9 mouse cellular contexts compared by ENCODE assay signal in genomic region chrX:167088930-167089329, GRCm38 (mm10).
DNase-seq lines count a peak whose midpoint lies in the region; ATAC-seq and TF ChIP-seq lines count a peak whose summit lies in the region.
"Had no signal": no experiment of that assay in that cellular context is flagged by ENCODE, and none has a peak within 500 bp of the region (broad histone marks: within the 10 kb centered on the region; RNA-seq: fewer than 3 reads in every experiment).

No protein-coding gene starts in this region.

- H3K4me2 ChIP-seq in kidney, postnatal 0 days (ENCODE audit: low read length), result no peak overlapping the region
- H3K4me2 ChIP-seq in hindbrain, embryonic 11.5 days (replicated peaks; ENCODE audit: low read depth, low read length), result no peak overlapping the region
- H3K4me2 ChIP-seq: embryonic facial prominence, embryonic 13.5 days; lung, embryonic 14.5 days had no signal

- ATAC-seq in kidney, postnatal 0 days (replicated peaks; ENCODE audit: low FRiP score, low read depth), result no peak
- peak; percentile 74 for ATAC-seq in activated CD4-positive, CD25-positive, alpha-beta regulatory T cell, adult 4 months
- peak; percentile 61 for ATAC-seq in megakaryocyte, adult 5-6 weeks (ENCODE audit: poor library complexity, severe bottlenecking)
- ATAC-seq in hindbrain, embryonic 11.5 days (ENCODE audit: low FRiP score), result no peak

- 0 out of 2 replicates have a peak overlapping the region, but pooled peaks have one; percentile 42 for H3K27ac ChIP-seq in kidney, postnatal 0 days
- H3K27ac ChIP-seq in hindbrain, embryonic 11.5 days (ENCODE audit: low read depth, low read length), result no peak overlapping the region
- H3K27ac ChIP-seq: embryonic facial prominence, embryonic 13.5 days had no signal

- H3K27me3 ChIP-seq in kidney, postnatal 0 days (ENCODE audit: insufficient read depth, low read length), result no peaks in the 10 kb centered on the region
- no peaks in the 10 kb centered on the region for H3K27me3 ChIP-seq in hindbrain, embryonic 11.5 days (ENCODE audit: control insufficient read depth, insufficient read depth, low read length)

- H3K4me3 ChIP-seq in kidney, postnatal 0 days (replicated peaks; ENCODE audit: low read depth, low read length), result no peak overlapping the region
- no peak overlapping the region for H3K4me3 ChIP-seq in hindbrain, embryonic 11.5 days (ENCODE audit: low read depth, low read length)
- H3K4me3 ChIP-seq: embryonic facial prominence, embryonic 13.5 days had no signal

- H3K9ac ChIP-seq in kidney, postnatal 0 days (ENCODE audit: low read depth, low read length), result no peak overlapping the region
- no peak overlapping the region for H3K9ac ChIP-seq in hindbrain, embryonic 11.5 days (ENCODE audit: low read depth, low read length)
- H3K9ac ChIP-seq: embryonic facial prominence, embryonic 13.5 days; lung, embryonic 14.5 days had no signal

- DNase-seq in kidney, postnatal 0 days (ENCODE audit: low spot score), result peak; percentile 76
- DNase-seq in kidney, postnatal 25 days, result no peak
- peak; percentile 63 for DNase-seq in CD4-positive, CD25-positive, alpha-beta regulatory T cell, adult 2 months (ENCODE audit: low read depth, low spot score)
- DNase-seq in hindbrain, embryonic 11.5 days (ENCODE audit: low spot score), result no peak
- DNase-seq in left cerebral cortex, postnatal 14 days (ENCODE audit: low spot score in 2 of 2), result no peak
- DNase-seq: lung, embryonic 14.5 days had no signal

- 48% methylated on average over 3 of the region's 3 CpGs for WGBS in kidney, postnatal 0 days
- WGBS in hindbrain, embryonic 11.5 days, result 71% methylated on average over 3 of the region's 3 CpGs

- H3K4me1 ChIP-seq in kidney, postnatal 0 days (replicated peaks; ENCODE audit: insufficient read depth, low read length), result no peaks in the 10 kb centered on the region
- no peaks in the 10 kb centered on the region for H3K4me1 ChIP-seq in hindbrain, embryonic 11.5 days (replicated peaks; ENCODE audit: control insufficient read depth, insufficient read depth, low read length)
- H3K4me1 ChIP-seq: embryonic facial prominence, embryonic 13.5 days had no signal

- H3K9me3 ChIP-seq in kidney, postnatal 0 days (replicated peaks; ENCODE audit: low read length), result no peaks in the 10 kb centered on the region
- H3K9me3 ChIP-seq in hindbrain, embryonic 11.5 days (ENCODE audit: control insufficient read depth, low read length), result no peaks in the 10 kb centered on the region
- H3K9me3 ChIP-seq: embryonic facial prominence, embryonic 13.5 days had no signal

- intact Hi-C loops in left cerebral cortex, postnatal 14 days (cut with DNase I), result no loop called here

- no peak for TF ChIP-seq CTCF in kidney, postnatal 0 days (IDR thresholded peaks at IDR 0.05; ENCODE audit: low read depth)

- no peaks in the 10 kb centered on the region for H3K36me3 ChIP-seq in kidney, postnatal 0 days (ENCODE audit: insufficient read depth, low read length)
- H3K36me3 ChIP-seq in hindbrain, embryonic 11.5 days (ENCODE audit: control insufficient read depth, insufficient read depth, low read length), result no peaks in the 10 kb centered on the region
- H3K36me3 ChIP-seq: embryonic facial prominence, embryonic 13.5 days had no signal

Comparison
In these comparisons a context has a peak if more than half of its experiments do, and no peak if none do; other contexts are left out.
1. DNase-seq: peak in kidney, postnatal 0 days (single experiment) and CD4-positive, CD25-positive, alpha-beta regulatory T cell, adult 2 months (single experiment); none in kidney, postnatal 25 days (0 of 2), hindbrain, embryonic 11.5 days (single experiment) and left cerebral cortex, postnatal 14 days (0 of 2).
2. ATAC-seq: peak in activated CD4-positive, CD25-positive, alpha-beta regulatory T cell, adult 4 months (single experiment) and megakaryocyte, adult 5-6 weeks (single experiment); none in kidney, postnatal 0 days (single experiment) and hindbrain, embryonic 11.5 days (single experiment).